Mouse (Mus musculus) MEL (cell line): ENCODE measurements at regions not wholly inside any gene's neighbourhood (a gene's known extent, or its start where the extent isn't known, plus 50 kb on each side); places are given as distances from the start of the nearest gene placed in this dataset.

Experiments
- CTCF ChIP-seq, 3 experiments: IDR thresholded peaks in 2 of 3; conservative IDR thresholded peaks in 1 of 3; 2 replicates each; pipeline ENCODE4 v1.5.1; 2011 to 2012; ENCODE audit warnings: low read length in 3 of 3, low read depth in 2 of 3, mild to moderate bottlenecking in 2 of 3, improper control_type of control experiment in 1 of 3, inconsistent platforms in 1 of 3, mixed read lengths in 1 of 3, moderate library complexity in 1 of 3; ENCODE audit not compliant: control insufficient read depth in 1 of 3, insufficient read depth in 1 of 3, poor library complexity in 1 of 3, severe bottlenecking in 1 of 3
- E2F4 ChIP-seq: IDR thresholded peaks from 2 replicates; pipeline ENCODE4 v1.6.1; 2011; ENCODE audit warnings: low read depth, low read length, improper control_type of control experiment, borderline replicate concordance
- EP300 ChIP-seq, 2 experiments: IDR thresholded peaks; 2 replicates each; pipeline ENCODE4 v1.6.1; 2011; ENCODE audit warnings: improper control_type of control experiment in 2 of 2, low read length in 2 of 2, low read depth in 1 of 2, mild to moderate bottlenecking in 1 of 2
- MEF2A ChIP-seq: IDR thresholded peaks from 2 replicates; pipeline ENCODE4 v1.6.1; 2014; ENCODE audit warnings: low read depth, mild to moderate bottlenecking, inconsistent platforms, low read length, improper control_type of control experiment; ENCODE audit not compliant: poor library complexity, insufficient replicate concordance, severe bottlenecking; ENCODE audit errors: extremely low read depth
- MXI1 ChIP-seq: IDR thresholded peaks from 2 replicates; pipeline ENCODE4 v1.6.1; 2011; ENCODE audit warnings: mild to moderate bottlenecking, low read depth, low read length, improper control_type of control experiment
- NRF1 ChIP-seq: IDR thresholded peaks from 2 replicates; pipeline ENCODE4 v1.6.1; 2014; ENCODE audit warnings: low read depth, mild to moderate bottlenecking, inconsistent platforms, low read length, improper control_type of control experiment, moderate library complexity; ENCODE audit not compliant: poor library complexity, insufficient read depth, severe bottlenecking
- POLR2A ChIP-seq, 2 experiments: IDR thresholded peaks; 2 replicates each; pipeline ENCODE4 v1.6.1; 2011 to 2012; ENCODE audit warnings: low read length in 2 of 2, mild to moderate bottlenecking in 2 of 2, control low read depth in 1 of 2, improper control_type of control experiment in 1 of 2, low read depth in 1 of 2, moderate library complexity in 1 of 2; ENCODE audit not compliant: control insufficient read depth in 1 of 2, insufficient read depth in 1 of 2, poor library complexity in 1 of 2
- SIN3A ChIP-seq: IDR thresholded peaks from 2 replicates; pipeline ENCODE4 v1.6.1; 2012; ENCODE audit warnings: low read length, improper control_type of control experiment, inconsistent platforms
- USF2 ChIP-seq, 2 experiments: IDR thresholded peaks; 2 replicates each; pipeline ENCODE4 v1.6.1; 2011 to 2012; ENCODE audit warnings: improper control_type of control experiment in 2 of 2, low read length in 2 of 2, borderline replicate concordance in 1 of 2, inconsistent platforms in 1 of 2, low read depth in 1 of 2, mild to moderate bottlenecking in 1 of 2; ENCODE audit not compliant: insufficient read depth in 1 of 2
- ZC3H11A ChIP-seq: IDR thresholded peaks from 2 replicates; pipeline ENCODE4 v1.6.1; 2012; ENCODE audit warnings: low read depth, mild to moderate bottlenecking, inconsistent platforms, low read length, improper control_type of control experiment
- ZMIZ1 ChIP-seq: IDR thresholded peaks from 2 replicates; pipeline ENCODE4 v1.6.1; 2012; ENCODE audit warnings: low read depth, mild to moderate bottlenecking, inconsistent platforms, low read length, improper control_type of control experiment, moderate library complexity

DNA sequence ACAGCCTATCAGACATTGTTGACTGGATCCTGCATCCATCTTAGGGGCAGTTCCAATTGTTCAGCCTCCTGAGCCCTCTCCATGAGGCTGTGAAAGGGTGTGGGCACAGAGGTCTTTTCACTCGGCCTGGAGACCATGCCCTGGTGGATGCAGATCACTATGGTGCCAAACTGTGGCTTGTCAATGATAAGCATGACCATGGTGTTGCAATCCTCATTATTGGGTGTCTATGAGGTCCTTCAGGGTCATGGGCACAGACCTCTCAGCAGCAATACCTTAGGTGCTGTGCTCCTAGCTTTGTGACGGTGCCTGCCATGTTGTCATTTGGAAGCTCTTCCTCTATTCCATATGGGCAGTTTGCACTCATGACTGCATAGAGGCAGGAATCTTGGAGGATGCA lies 114.0 kb upstream of the Mocs1 start:
- TF ChIP-seq ZC3H11A, result no peak
- TF ChIP-seq ZMIZ1, result no peak
- no peak for TF ChIP-seq USF2 (IDR thresholded peaks at IDR 0.05; ENCODE audit: borderline replicate concordance in 1 of 2, insufficient read depth in 1 of 2, low read depth in 1 of 2, low read length in 2 of 2)
- no peak for TF ChIP-seq CTCF (IDR thresholded peaks at IDR 0.05 in 2 of 3, conservative IDR thresholded peaks at IDR 0.05 in 1 of 3; ENCODE audit: control insufficient read depth in 1 of 3, insufficient read depth in 1 of 3, low read depth in 2 of 3, low read length in 3 of 3, poor library complexity in 1 of 3, severe bottlenecking in 1 of 3)
- TF ChIP-seq POLR2A (IDR thresholded peaks at IDR 0.05; ENCODE audit: control insufficient read depth in 1 of 2, insufficient read depth in 1 of 2, low read depth in 1 of 2, low read length in 2 of 2, poor library complexity in 1 of 2), result no peak
- TF ChIP-seq NRF1, result no peak
- TF ChIP-seq SIN3A, result no peak
- TF ChIP-seq E2F4, result no peak
- no peak for TF ChIP-seq EP300 (IDR thresholded peaks at IDR 0.05; ENCODE audit: low read depth in 1 of 2, low read length in 2 of 2)
- TF ChIP-seq MEF2A, result no peak
- TF ChIP-seq MXI1, result no peak
